Mouse (Mus musculus): ENCODE measurements around the gene Fan1. TPM values are rescaled to one million over a fixed set of nuclear protein-coding genes. Genes with fewer than 3 reads are reported as not detected.

Gene Fan1
- 10 to 100 TPM; 10.7 to 10.9 TPM for total RNA-seq (2021)
- long read RNA-seq, experiment 1: 0 reads
- long read RNA-seq, experiment 2, partial matches to known transcripts: 1 of 1 reads
- long read RNA-seq, experiment 2, other reads (novel, unspliced or antisense): 0 of 1 reads

- intact Hi-C loops (cut with DNase I): loop anchor here (5.0 kb wide), 1 partner anchor 368 kb away; no protein-coding TSS in a partner anchor
- Histone ChIP-seq H3K27ac (peak within 1 kb of the TSS; percentile 88), H3K4me3 (peak within 1 kb of the TSS; percentile 73)
- DNase-seq (ENCODE audit: extremely low spot score in 1 of 2, low spot score in 2 of 2): peak; percentile 86 to 91
- peak; percentile 44 for TF ChIP-seq CTCF (IDR thresholded peaks at IDR 0.05)
Observed at GRCm38 (mm10) chr7:64373830-64374562, at the start of gene Fan1. TSS of gene Fan1 (minus strand) at chr7:64374095.

DNA sequence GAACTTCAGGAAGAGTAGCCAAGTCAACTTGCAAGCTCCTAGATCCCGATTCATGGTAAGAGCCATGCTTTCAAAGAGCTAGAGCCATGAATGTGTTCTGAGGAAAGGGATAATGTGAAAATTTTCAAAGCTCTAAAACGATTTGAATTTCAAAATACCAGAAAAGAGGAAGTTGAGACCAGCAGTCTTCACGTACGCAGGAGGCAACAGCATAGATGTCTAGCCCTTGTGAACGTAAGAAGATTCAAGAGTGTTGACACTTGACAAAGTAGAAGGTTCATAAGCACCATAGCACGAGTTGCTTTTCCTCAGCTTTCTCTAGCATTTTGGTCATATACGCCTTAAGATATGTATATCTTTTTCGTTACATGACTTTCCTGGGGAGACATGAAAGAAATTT, 30.1 kb upstream of the Fan1 start:
- DNase-seq (ENCODE audit: extremely low spot score in 1 of 2, low spot score in 2 of 2): no peak
- intact Hi-C loops (cut with DNase I): no loop called here
- TF ChIP-seq CTCF (IDR thresholded peaks at IDR 0.05): no peak
- no peak overlapping the region for H3K27ac ChIP-seq
- H3K4me3 ChIP-seq: no peak overlapping the region

- Histone ChIP-seq H3K4me3 (no peak overlapping the region), H3K27ac (no peak overlapping the region)
- TF ChIP-seq CTCF (IDR thresholded peaks at IDR 0.05): no peak
- intact Hi-C loops (cut with DNase I): no loop called here
- DNase-seq (ENCODE audit: extremely low spot score in 1 of 2, low spot score in 2 of 2): no peak
Observed at GRCm38 (mm10) chr7:64402452-64402851, 28.6 kb upstream of the Fan1 start.

GRCm38 (mm10) chr7:64400725-64401124, 26.8 kb upstream of the Fan1 start:
- DNase-seq (ENCODE audit: extremely low spot score in 1 of 2, low spot score in 2 of 2): no peak
- intact Hi-C loops (cut with DNase I): no loop called here
- no peak for TF ChIP-seq CTCF (IDR thresholded peaks at IDR 0.05)
- no peak overlapping the region for H3K4me3 ChIP-seq
- no peak overlapping the region for H3K27ac ChIP-seq

GRCm38 (mm10) chr7:64392819-64393151, 18.9 kb upstream of the Fan1 start:
- DNase-seq (ENCODE audit: extremely low spot score in 1 of 2, low spot score in 2 of 2): no peak
- no peak for TF ChIP-seq CTCF (IDR thresholded peaks at IDR 0.05)
- peak overlapping the region; percentile 94 for H3K27ac ChIP-seq
- peak overlapping the region; percentile 79 for H3K4me3 ChIP-seq
- intact Hi-C loops (cut with DNase I): loop anchor here (1.0 to 5.0 kb wide), 2 partner anchors 110 to 349 kb away; partner anchors contain the start of gene Apba2

DNA sequence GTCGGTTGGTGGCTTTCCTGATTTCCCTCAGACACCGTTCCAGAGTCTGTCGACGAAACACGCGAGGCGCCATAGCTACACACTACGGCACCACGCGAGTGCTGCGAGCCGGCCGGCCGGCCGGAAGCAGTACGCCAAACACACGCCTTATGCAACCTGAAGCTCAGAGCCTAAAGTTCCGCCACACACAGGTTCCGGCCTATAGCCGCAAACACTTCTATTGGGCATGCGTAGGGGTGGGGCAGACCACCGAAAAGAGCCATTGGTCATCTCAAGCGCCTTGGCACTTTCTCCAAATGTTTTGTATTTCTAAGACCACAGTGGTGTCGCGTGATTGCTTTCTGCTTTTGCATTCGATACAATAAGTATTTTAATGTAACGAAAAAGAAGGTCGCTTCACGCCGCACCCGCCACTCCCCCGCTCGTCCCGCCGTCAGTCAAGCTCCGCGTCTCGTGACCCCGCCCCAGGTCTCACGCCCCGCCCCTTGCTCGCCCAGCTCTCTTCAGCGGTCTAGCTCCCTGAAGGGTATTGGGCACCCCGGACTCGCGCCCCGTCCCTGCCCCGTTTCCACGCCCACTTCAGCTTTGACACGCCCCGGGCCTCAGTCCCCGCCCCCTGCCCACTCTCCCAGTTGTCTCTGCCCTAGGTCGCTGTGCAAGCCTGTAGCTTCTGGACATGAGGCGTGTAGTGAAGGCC, 18.4 kb upstream of the Fan1 start, which contains the start of the genes Mphosph10 and Mcee:
Mphosph10 (minus strand) TSS at position 147 of the 697 bp plus-strand sequence.
Mcee (plus strand) TSS at position 486 of the 697 bp plus-strand sequence.
- TF ChIP-seq CTCF (IDR thresholded peaks at IDR 0.05): no peak; the same call in 1 of the 2 replicates
- peak within 1 kb of the TSS; percentile 79 for H3K4me3 ChIP-seq
- peak; percentile 90 to 93 for DNase-seq (ENCODE audit: extremely low spot score in 1 of 2, low spot score in 2 of 2)
- intact Hi-C loops (cut with DNase I): loop anchor here (1.0 to 5.0 kb wide), 2 partner anchors 110 to 349 kb away; partner anchors contain the start of gene Apba2
- peak within 1 kb of the TSS; percentile 94 for H3K27ac ChIP-seq

DNA sequence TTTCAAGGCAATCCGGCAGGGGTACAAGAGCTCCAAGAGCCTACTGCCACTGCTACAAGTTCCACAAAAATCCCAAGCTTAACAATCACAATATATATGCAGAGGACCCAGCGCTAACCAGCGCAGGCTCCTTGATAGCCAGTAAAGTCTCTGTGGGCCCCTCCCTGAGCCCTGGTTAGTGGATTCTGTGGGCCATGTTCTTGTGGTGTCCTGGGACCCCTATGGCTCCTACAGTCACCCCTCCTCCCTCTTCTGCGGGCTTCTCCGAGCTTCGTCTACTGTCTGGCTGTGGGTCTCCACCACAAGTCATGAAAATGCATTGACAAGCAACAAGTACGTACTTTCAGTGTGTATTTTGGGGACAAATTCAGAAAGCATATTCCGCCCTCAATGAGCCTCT, 17.6 kb upstream of the Fan1 start:
- intact Hi-C loops (cut with DNase I): loop anchor here (5.0 kb wide), 1 partner anchor 111 kb away; the partner anchor contains the start of gene Apba2
- DNase-seq (ENCODE audit: extremely low spot score in 1 of 2, low spot score in 2 of 2): no peak
- peak overlapping the region; percentile 79 for H3K4me3 ChIP-seq
- peak overlapping the region; percentile 94 for H3K27ac ChIP-seq
- no peak for TF ChIP-seq CTCF (IDR thresholded peaks at IDR 0.05)

DNA sequence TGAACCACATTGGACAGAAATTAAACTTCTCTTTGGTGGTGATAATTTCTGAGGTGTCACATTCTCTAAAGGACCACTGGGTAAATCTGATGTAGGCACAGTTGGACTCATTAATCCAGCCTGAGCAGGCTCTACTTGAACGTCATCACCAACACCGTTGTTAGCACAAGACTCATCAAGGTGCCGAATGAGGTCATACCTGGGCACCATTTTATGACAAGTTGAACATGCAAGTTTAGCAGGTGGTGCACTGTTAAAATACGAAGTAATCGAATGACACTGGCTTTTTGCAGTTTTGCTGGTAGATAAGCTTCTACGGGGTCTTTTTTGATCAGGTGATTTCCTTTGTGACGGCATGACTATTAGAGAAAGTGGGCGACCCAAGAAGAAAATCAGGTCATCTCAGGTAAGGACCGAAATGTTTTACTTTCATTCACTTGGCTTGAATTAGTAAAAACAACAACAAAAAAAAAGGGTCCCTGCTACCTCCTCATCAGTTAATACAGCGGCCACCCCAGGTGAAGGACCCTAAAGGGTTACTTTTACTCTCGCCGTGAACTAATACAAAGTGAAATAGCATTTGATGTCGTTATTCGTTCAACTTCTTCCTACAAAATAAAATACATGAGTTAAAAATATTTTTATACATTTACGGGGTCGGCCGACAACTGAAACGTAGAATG, 607 bp downstream of the Fan1 start:
- intact Hi-C loops (cut with DNase I): loop anchor here (5.0 kb wide), 1 partner anchor 369 kb away; no protein-coding TSS in a partner anchor
- H3K27ac ChIP-seq: peak overlapping the region; percentile 88
- TF ChIP-seq CTCF (IDR thresholded peaks at IDR 0.05): no peak
- DNase-seq (ENCODE audit: extremely low spot score in 1 of 2, low spot score in 2 of 2): no peak
- peak overlapping the region; percentile 73 for H3K4me3 ChIP-seq

- Histone ChIP-seq H3K27ac (no peak overlapping the region), H3K4me3 (no peak overlapping the region)
- intact Hi-C loops (cut with DNase I): loop anchor here (5.0 kb wide), 1 partner anchor 370 kb away; no protein-coding TSS in a partner anchor
- no peak for DNase-seq (ENCODE audit: extremely low spot score in 1 of 2, low spot score in 2 of 2)
- no peak for TF ChIP-seq CTCF (IDR thresholded peaks at IDR 0.05)
Observed at GRCm38 (mm10) chr7:64371940-64372878, 1.7 kb downstream of the Fan1 start.

- H3K27ac ChIP-seq: no peak overlapping the region
- TF ChIP-seq CTCF (IDR thresholded peaks at IDR 0.05): no peak
- no peak for DNase-seq (ENCODE audit: extremely low spot score in 1 of 2, low spot score in 2 of 2)
- intact Hi-C loops (cut with DNase I): loop anchor here (5.0 kb wide), 1 partner anchor 372 kb away; no protein-coding TSS in a partner anchor
- H3K4me3 ChIP-seq: no peak overlapping the region
Observed at GRCm38 (mm10) chr7:64369841-64370240, 4.1 kb downstream of the Fan1 start.

Measured in left cerebral cortex, adult 2 months (tissue).